Mouse (Mus musculus) retina, embryonic 14.5 days (tissue): ENCODE data around the gene Gabrr1.

Experiments used
- DNase-seq: peaks from one replicate; pipeline ENCODE4 v3.0.0-alpha.2; 2015; ENCODE audit warnings: low spot score

Gabrr1 gene

DNA sequence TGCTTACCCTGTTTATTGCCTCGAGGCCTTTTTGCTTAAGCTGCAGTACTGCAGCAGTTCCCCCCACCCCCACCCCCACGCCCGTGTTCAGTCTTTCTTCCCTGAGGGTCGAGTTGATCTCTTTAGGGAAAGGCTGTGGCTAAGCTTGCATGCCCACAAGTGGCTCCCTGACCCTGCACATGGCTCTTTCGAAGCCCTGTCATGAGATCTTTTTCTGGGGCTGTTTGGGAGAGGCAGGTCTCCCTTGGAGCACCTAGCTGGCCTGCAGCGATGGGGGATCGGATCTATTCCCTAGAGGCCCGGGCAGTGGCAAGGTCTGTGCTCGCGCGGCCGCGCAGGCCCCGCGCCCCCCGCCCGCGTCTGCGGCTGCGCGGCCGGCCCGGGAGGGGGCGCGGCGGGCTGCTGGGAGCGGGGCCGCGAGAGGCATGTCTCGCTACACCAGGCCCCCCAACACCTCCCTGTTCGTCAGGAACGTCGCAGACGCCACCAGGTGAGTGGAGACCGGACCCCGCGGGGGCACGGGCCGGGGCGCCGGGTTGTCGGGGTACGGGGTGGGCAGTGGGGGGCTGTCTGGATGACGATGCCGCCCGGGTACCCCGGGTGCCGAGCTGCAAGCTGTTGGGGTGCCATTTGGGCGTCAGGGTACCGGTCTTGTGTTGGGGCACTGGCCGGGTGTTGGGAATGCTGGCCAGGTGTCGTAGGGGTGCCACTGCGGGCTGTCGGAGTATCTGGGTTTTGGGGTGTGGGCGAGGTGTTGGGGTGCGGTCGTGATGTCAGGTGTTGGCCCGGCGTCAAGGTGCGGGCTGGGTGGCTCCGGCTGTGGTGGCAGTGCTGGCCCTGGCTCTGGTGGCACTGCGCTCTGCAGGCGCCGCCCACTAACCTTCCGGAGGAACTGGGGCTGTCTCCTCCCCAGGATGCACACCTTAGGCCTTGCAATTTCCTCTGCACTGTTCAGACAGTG lies 76.8 kb downstream of the Gabrr1 start, which contains the start of gene Srsf12:
Gene Srsf12, plus strand, starts transcription at position 111 of the 961 bp plus-strand sequence.
- peak; percentile 64 for DNase-seq
